8 mouse cellular contexts compared by ENCODE assay signal in the genomic region with DNA sequence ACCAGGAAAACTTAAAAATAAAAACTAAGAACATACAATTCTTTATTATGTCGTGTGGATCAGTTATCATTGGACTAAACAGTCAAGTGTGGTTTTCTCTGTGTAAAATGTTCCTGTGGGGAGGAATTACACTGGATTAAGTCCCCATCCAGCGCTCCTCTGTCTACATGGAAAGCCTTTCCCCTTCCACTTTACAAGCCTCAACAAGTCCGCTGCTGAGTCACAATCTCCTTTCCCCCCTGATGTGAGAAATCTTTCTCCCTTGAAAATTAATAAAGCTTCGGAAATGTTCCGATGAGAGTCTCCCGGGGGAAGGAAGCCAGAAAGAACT. TPM values are rescaled to one million over a fixed set of nuclear protein-coding genes. Genes with fewer than 3 reads are reported as not detected.
DNase-seq lines count a peak whose midpoint lies in the region; ATAC-seq and TF ChIP-seq lines count a peak whose summit lies in the region.

No protein-coding gene starts in this region.

- H3K27me3 ChIP-seq in cerebellum, adult 2 months (ENCODE audit: control insufficient read depth, insufficient read depth, low read length), result no peaks in the 10 kb centered on the region
- H3K27me3 ChIP-seq in megakaryocyte, embryonic 14.5 days (replicated peaks), result no peaks in the 10 kb centered on the region
- H3K27me3 ChIP-seq in limb, embryonic 12.5 days, result peaks cover 16% of the 10 kb centered on the region
- H3K27me3 ChIP-seq in small intestine, adult 2 months (ENCODE audit: control insufficient read depth, insufficient read depth, low read length), result no peaks in the 10 kb centered on the region

- TF ChIP-seq CTCF in cerebellum, adult 2 months (IDR thresholded peaks at IDR 0.05; ENCODE audit: borderline replicate concordance, insufficient read depth, low read depth, low read length), result no peak
- no peak for TF ChIP-seq CTCF in small intestine, adult 2 months (IDR thresholded peaks at IDR 0.05; ENCODE audit: extremely low read depth, insufficient read length, insufficient replicate concordance, low read depth, low read length)

- no peak for ATAC-seq in megakaryocyte, adult 5-6 weeks (ENCODE audit: poor library complexity, severe bottlenecking)
- no peak for ATAC-seq in limb, embryonic 12.5 days (ENCODE audit: insufficient number of reproducible peaks, insufficient read depth, low FRiP score, low TSS enrichment, low read depth)
- ATAC-seq in cerebellum, adult (ENCODE audit: insufficient number of reproducible peaks, low FRiP score, low TSS enrichment), result no peak

- peak overlapping the region; percentile 91 for H3K27ac ChIP-seq in cerebellum, adult 2 months (ENCODE audit: insufficient read depth, low read length)
- peak overlapping the region; percentile 91; the same call in 1 of the 2 replicates for H3K27ac ChIP-seq in limb, embryonic 12.5 days
- peak overlapping the region; percentile 74 for H3K27ac ChIP-seq in small intestine, adult 2 months (ENCODE audit: insufficient read depth, low read depth, low read length)

- H3K9me3 ChIP-seq in megakaryocyte, embryonic 14.5 days, result no peaks in the 10 kb centered on the region
- H3K9me3 ChIP-seq in limb, embryonic 12.5 days, result no peaks in the 10 kb centered on the region

- peak overlapping the region; percentile 99 for H3K4me3 ChIP-seq in cerebellum, adult 2 months (replicated peaks; ENCODE audit: insufficient read depth, low read depth, low read length)
- H3K4me3 ChIP-seq in megakaryocyte, embryonic 14.5 days (replicated peaks), result peak overlapping the region; percentile 93
- peak overlapping the region; percentile 82 for H3K4me3 ChIP-seq in limb, embryonic 12.5 days (replicated peaks)
- H3K4me3 ChIP-seq in small intestine, adult 2 months (ENCODE audit: low read depth, low read length), result peak overlapping the region; percentile 87

- TF ChIP-seq POLR2A in cerebellum, adult 2 months (IDR thresholded peaks at IDR 0.05; ENCODE audit: borderline replicate concordance, insufficient read depth, low read length), result no peak
- TF ChIP-seq POLR2A in small intestine, adult 2 months (IDR thresholded peaks at IDR 0.05; ENCODE audit: low read depth, low read length), result no peak

- peak overlapping the region; percentile 98 for H3K4me2 ChIP-seq in limb, embryonic 12.5 days

- DNase-seq in cerebellum, adult 2 months, result no peak
- no peak for DNase-seq in cerebellum, postnatal 10 days
- DNase-seq in ovary, postnatal 14 days (ENCODE audit: low spot score), result no peak

- peak overlapping the region; percentile 84; the same call in 1 of the 2 replicates for H3K9ac ChIP-seq in limb, embryonic 12.5 days (replicated peaks)

- WGBS in cerebellum, adult 2 months, result 1% methylated on average over 6 of the region's 6 CpGs
- 3% methylated on average over 6 of the region's 6 CpGs for WGBS in limb, embryonic 12.5 days
- 3% methylated on average over 6 of the region's 6 CpGs for WGBS in small intestine, adult 2 months

- peaks cover 6% of the 10 kb centered on the region for H3K36me3 ChIP-seq in megakaryocyte, embryonic 14.5 days (replicated peaks; ENCODE audit: low read length)
- H3K36me3 ChIP-seq in limb, embryonic 12.5 days, result no peaks in the 10 kb centered on the region
- peaks cover under 1% of the 10 kb centered on the region; the same call in 1 of the 2 replicates for H3K36me3 ChIP-seq in small intestine, adult 2 months (ENCODE audit: control insufficient read depth, insufficient read depth, low read length)

- no peaks in the 10 kb centered on the region for H3K4me1 ChIP-seq in cerebellum, adult 2 months (ENCODE audit: control insufficient read depth, insufficient read depth, low read length)
- peaks cover 25% of the 10 kb centered on the region for H3K4me1 ChIP-seq in megakaryocyte, embryonic 14.5 days
- H3K4me1 ChIP-seq in limb, embryonic 12.5 days (replicated peaks), result peaks cover 12% of the 10 kb centered on the region
- no peaks in the 10 kb centered on the region for H3K4me1 ChIP-seq in small intestine, adult 2 months (ENCODE audit: control insufficient read depth, insufficient read depth, insufficient read length, low read length)

RNA-seq across cellular contexts. Expression of a gene that starts 0.9 kb away (rescaled TPM):
- polyA plus RNA-seq in cerebellum, adult 2 months (2012; rRNA removed), result 31.1 and 31.8 TPM in 2 replicates
- 19.3 and 101 TPM in 2 replicates for polyA plus RNA-seq in megakaryocyte, embryonic 14.5 days (2012; ENCODE audit: insufficient read depth, low replicate concordance)
- total RNA-seq in megakaryocyte, adult 5-6 weeks (2015), result 18.0 and 20.5 TPM in 2 replicates
- total RNA-seq in megakaryocyte, adult 5-6 weeks (2017), result 6.4 and 9.6 TPM in 2 replicates
- polyA plus RNA-seq in limb, embryonic 12.5 days (2016; fragmentation: Nextera tagmentation; extraction: Ambion mirVana), result 1.2 and 1.3 TPM in 2 replicates
- 24.5 and 54.3 TPM in 2 replicates for polyA plus RNA-seq in small intestine, adult 2 months (2012; rRNA removed)
